ENCODE assay signal across 32 mouse cellular contexts in genomic region chr9:115284385-115284784, GRCm38 (mm10).
"Had no signal": no experiment of that assay in that cellular context is flagged by ENCODE, and none has a peak within 500 bp of the region (broad histone marks: within the 10 kb centered on the region; RNA-seq: fewer than 3 reads in every experiment).

No protein-coding gene starts in this region.

- H3K4me3 ChIP-seq: heart, adult 2 months; heart, embryonic 10.5 days; heart, embryonic 12.5 days; heart, embryonic 13.5 days; heart, embryonic 15.5 days; hindbrain, embryonic 10.5 days; hindbrain, embryonic 12.5 days; hindbrain, embryonic 13.5 days; hindbrain, embryonic 15.5 days; intestine, embryonic 15.5 days; kidney, embryonic 15.5 days; layer of hippocampus, adult 2 months; left cerebral cortex, adult 2 months had no signal

- DNase-seq: heart, adult 2 months; heart, postnatal 10 days; heart, postnatal 14 days; heart, postnatal 36 days; heart, postnatal 4 days; kidney, adult 11 months; kidney, adult 18-20 months; kidney, postnatal 14 days; kidney, postnatal 25 days; kidney, postnatal 4 days; layer of hippocampus, adult 9-11 months; layer of hippocampus, postnatal 36 days had no signal

- H3K9me3 ChIP-seq: heart, embryonic 10.5 days; heart, embryonic 12.5 days; heart, embryonic 13.5 days; heart, embryonic 15.5 days; hindbrain, embryonic 10.5 days; hindbrain, embryonic 12.5 days; hindbrain, embryonic 13.5 days; hindbrain, embryonic 15.5 days; intestine, embryonic 15.5 days; kidney, embryonic 15.5 days had no signal

- ATAC-seq: hindbrain, embryonic 16.5 days; hindbrain, postnatal 0 days; inflammation-experienced regulatory T-cells, adult 6 months; intestine, embryonic 15.5 days; intestine, embryonic 16.5 days; intestine, postnatal 0 days had no signal

- H3K27ac ChIP-seq: heart, adult 2 months; heart, embryonic 10.5 days; heart, embryonic 13.5 days; heart, embryonic 15.5 days; hindbrain, embryonic 10.5 days; hindbrain, embryonic 12.5 days; hindbrain, embryonic 13.5 days; hindbrain, embryonic 14.5 days; hindbrain, embryonic 15.5 days; hindbrain, postnatal 0 days; intestine, embryonic 15.5 days; kidney, embryonic 15.5 days; kidney, postnatal 0 days; layer of hippocampus, adult 2 months; left cerebral cortex, adult 2 months had no signal

- H3K27me3 ChIP-seq: heart, embryonic 12.5 days; heart, embryonic 13.5 days; heart, embryonic 15.5 days; hindbrain, embryonic 12.5 days; hindbrain, embryonic 13.5 days; hindbrain, embryonic 15.5 days; intestine, embryonic 15.5 days; kidney, embryonic 15.5 days had no signal

- H3K4me2 ChIP-seq: heart, embryonic 11.5 days; heart, embryonic 12.5 days; heart, embryonic 13.5 days; heart, embryonic 15.5 days; hindbrain, embryonic 12.5 days; hindbrain, embryonic 13.5 days; hindbrain, embryonic 14.5 days; hindbrain, embryonic 15.5 days; intestine, embryonic 15.5 days; kidney, embryonic 15.5 days had no signal

- H3K9ac ChIP-seq: heart, embryonic 12.5 days; heart, embryonic 13.5 days; heart, embryonic 15.5 days; hindbrain, embryonic 12.5 days; hindbrain, embryonic 13.5 days; hindbrain, embryonic 14.5 days; hindbrain, embryonic 15.5 days; intestine, embryonic 15.5 days; kidney, embryonic 15.5 days had no signal
